Mouse (Mus musculus): ENCODE results near the gene Sct.

Gene Sct

GRCm38 (mm10) chr7:141278766-141279590, at the start of gene Sct:
TSS of gene Sct (minus strand) at chr7:141279133.
- DNase-seq (ENCODE audit: low read depth, low spot score): no peak

DNA sequence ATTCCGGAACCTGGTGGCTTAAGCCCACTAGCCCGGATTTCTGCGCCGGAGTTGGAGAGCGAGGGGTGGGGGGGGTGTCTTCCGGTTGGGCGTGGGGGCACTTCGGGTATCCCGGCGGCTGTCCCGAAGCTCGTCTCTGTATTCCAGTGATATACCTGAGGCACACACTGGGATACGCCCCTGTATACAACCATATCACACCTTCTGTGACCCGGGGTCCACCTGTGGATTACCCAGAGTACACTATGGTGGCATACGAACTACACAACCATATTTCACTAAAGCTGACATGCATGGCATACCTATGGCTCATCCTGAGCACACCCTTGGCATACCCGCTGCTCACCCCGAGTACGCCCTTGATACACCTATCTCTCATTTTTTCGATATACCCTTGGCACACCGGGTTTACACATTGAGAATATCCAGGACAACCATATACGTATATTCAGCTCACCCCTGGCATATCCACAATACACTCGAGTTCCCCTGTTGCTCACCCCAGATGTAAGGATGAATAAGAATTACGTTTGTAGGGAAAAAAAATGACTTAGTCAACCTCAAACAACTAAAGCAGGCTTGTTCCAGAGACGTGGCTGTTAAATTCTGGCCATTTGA, 49.5 kb upstream of the Sct start:
- DNase-seq (ENCODE audit: low read depth, low spot score): no peak

DNA sequence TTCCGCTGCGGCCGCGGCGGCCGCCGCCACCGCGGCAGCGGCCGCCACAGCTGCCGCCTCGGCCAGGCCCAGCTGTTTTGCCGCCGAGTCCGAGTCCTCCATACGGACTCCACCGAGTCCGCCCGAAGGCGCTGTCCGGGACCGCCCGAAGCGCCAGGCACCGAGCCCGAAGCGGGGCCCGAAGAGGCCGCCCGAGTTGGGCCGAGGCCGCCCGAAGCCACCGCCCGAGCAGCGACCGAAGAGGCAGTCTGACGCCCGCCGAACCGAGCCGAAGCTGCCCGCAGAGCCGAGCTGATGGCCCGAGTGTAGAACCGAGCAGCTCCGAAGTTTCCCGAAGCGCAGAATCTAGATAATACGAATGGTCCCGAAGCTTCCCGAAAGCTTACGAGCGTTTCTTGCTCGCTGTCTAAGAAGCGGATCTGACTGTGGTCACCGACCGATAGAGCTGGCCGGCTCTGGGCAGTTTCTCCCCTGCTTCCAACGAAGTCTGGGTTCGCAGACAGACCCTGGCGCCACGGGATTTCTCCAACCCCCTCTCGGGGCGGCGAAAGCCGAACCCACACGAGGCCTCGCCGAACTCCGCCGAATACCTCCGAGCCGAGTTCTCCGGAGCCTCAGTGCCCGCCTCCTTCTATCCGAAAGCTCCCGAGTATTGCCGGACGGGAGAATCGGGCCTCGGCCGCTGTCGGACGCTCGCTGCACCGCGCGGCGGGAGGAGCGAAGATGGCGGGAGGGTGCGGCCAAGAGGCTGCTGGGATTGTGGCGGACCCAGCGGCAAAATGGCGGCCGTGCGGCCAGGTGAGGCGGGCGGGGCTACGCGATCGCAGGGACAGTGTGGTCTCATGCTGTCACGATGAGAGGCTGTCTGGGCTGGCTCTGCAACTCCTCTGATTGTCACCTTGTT, 48.8 kb upstream of the Sct start, which contains the start of the genes Deaf1 and Tmem80:
Gene Deaf1 (minus strand): TSS at position 222 of the 904 bp plus-strand sequence.
Gene Tmem80 (plus strand): TSS at position 271 of the 904 bp plus-strand sequence.
- peak; percentile 99 for DNase-seq (ENCODE audit: low read depth, low spot score)

GRCm38 (mm10) chr7:141326546-141327446, 47.9 kb upstream of the Sct start:
- DNase-seq (ENCODE audit: low read depth, low spot score): peak; percentile 25

- no peak for DNase-seq (ENCODE audit: low read depth, low spot score)
These were observed 45.8 kb upstream of the Sct start for GRCm38 (mm10) chr7:141324686-141325085.

DNA sequence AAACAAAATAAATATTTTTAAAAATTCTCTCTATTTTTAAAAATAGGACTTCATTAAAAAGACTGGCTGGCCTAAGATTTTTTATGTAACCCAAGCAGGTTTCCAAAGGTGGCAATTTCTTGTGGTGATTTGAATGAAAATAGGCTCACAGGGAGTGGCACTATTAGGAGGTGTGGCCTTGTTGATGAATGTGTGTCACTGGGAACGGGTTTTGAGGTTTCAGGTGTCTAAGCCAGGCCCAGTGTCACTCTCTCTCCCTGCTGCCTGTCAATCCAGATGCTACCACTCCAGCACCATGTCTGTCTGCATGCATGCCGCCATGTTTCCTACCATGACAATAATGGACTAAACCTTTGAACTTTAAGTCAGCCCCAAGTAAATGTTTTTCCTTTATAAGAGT, 40.5 kb upstream of the Sct start:
- no peak for DNase-seq (ENCODE audit: low read depth, low spot score)

DNA sequence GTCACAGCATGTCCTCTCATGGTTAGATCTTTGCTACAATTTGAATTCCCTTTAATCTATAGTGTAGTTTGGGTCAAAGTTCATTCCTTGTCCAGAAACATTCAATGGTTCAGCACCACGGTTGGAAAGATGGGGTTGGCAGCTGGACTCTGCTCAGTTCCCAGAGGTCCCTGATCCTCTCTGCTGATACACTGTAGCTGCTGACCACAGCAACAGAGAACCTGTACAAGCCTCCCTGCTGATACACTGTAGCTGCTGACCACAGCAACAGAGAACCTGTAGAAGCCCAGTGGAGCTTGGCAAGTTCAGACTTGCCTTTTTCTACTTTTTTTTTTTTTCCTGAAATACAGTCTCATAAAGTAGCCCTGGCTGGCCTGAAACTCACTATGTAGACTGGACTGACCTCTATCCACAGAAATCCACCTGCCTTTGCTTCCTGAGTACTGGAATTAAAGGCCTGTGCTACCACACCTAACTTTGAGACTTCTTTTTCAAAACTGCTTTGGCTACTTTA, 38.7 kb upstream of the Sct start:
- no peak for DNase-seq (ENCODE audit: low read depth, low spot score)

DNA sequence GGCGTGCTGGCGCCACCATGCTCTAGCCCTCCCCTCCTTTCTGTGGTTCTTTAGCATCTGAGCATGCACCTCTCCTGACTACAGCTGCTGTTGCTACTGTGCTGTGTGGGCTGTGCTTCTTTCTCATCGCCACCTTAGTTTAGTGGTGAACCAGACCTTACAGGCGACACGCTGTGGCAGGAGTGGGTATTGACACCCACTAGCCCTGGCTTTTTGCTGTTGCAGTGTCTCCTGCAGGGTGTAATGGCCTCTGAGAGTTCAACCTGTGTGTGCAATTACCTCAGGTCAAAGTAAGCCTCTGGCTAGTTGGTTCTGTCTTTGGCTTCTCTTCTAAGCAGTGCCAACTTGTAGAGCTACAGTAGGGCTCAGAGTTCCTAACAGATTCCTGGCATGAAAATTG, 37.0 kb upstream of the Sct start:
- DNase-seq (ENCODE audit: low read depth, low spot score): no peak

- no peak for DNase-seq (ENCODE audit: low read depth, low spot score)
These were observed 36.1 kb upstream of the Sct start for GRCm38 (mm10) chr7:141315076-141315475.

DNA sequence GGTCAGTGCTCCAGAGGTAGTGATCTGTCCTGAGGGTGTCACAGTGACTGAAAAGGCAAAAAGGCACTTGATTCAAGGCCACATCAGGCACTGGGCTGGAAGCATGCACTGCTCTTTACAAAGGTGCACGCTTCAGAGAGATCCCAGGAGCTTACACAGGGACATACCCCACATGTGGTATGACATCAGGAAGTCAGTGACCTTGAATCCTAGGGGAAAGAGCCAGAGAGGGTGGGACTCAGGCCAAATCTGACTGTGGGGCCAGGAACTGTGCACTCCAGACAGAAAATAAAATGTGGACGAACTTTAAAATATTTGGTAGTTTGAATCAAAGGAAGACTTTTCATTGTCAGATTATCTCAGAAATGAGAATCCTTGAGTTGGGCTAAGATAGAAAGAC, 35.5 kb upstream of the Sct start:
- DNase-seq (ENCODE audit: low read depth, low spot score): no peak

DNA sequence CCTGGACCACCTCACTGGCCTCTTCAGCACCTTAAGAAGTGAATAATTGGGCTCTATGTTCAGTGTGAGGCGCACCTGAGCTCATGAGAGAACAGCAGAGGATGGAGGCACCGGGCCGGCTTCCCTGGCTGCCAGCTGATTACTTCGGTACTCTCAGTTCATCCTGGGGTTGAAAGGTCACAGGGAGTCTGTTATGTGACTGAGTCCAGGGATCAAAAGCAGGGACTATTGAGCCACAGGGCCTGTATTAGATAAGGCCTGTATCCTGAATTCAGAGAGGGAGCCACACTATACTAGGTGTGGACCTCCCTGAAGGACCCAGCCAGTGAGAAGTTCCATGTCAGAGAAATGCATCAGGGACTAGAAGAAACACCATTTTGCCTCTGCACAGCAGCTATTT, 25.6 kb upstream of the Sct start:
- no peak for DNase-seq (ENCODE audit: low read depth, low spot score)

GRCm38 (mm10) chr7:141302702-141303268, 23.9 kb upstream of the Sct start:
- no peak for DNase-seq (ENCODE audit: low read depth, low spot score)

DNA sequence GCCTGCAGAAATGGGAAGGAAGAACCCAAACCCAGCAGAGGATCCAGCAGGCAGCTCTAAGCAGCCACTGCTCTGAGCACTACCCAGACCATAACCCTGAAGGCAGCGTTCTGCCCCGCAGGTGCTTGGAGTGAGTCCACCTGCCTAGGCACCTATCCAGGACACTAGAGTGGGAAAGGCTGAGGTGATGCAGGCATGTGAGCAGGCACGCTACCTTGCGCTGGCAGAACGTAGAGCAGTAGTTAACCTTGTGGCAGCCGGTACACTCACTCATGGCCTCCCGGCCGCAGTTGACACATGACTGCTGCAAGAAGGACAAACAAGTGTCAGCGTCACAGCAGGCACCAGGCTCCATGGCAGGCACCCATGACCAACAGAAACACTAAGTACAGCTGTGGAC, 22.5 kb upstream of the Sct start:
- DNase-seq (ENCODE audit: low read depth, low spot score): no peak

GRCm38 (mm10) chr7:141299175-141299574, 20.2 kb upstream of the Sct start:
- DNase-seq (ENCODE audit: low read depth, low spot score): no peak

GRCm38 (mm10) chr7:141297926-141298650, 19.2 kb upstream of the Sct start:
- no peak for DNase-seq (ENCODE audit: low read depth, low spot score)

- DNase-seq (ENCODE audit: low read depth, low spot score): no peak
These were observed 15.5 kb upstream of the Sct start for GRCm38 (mm10) chr7:141294479-141294878.

DNA sequence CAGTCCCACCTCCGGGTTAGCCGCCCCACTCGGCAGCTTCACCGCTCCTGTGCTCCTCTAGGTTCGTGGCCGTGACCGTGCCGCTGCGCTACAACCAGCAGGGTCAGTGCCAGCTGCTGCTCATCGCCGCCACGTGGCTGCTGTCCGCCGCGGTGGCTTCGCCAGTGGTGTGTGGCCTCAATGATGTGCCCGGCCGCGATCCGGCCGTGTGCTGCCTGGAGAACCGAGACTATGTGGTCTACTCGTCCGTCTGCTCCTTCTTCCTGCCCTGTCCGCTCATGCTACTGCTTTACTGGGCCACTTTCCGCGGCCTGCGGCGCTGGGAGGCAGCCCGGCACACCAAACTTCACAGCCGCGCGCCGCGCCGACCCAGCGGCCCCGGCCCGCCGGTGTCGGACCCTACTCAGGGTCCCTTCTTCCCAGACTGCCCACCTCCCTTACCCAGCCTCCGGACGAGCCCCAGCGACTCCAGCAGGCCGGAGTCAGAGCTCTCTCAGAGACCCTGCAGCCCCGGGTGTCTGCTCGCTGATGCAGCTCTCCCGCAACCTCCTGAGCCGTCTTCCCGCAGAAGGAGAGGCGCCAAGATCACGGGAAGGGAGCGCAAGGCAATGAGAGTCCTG, 15.0 kb upstream of the Sct start:
- DNase-seq (ENCODE audit: low read depth, low spot score): no peak

- DNase-seq (ENCODE audit: low read depth, low spot score): no peak
These were observed 13.9 kb upstream of the Sct start for GRCm38 (mm10) chr7:141292583-141293388.

Measured in skeletal muscle tissue, adult 2 months (tissue).